Mouse (Mus musculus) midbrain, embryonic 10.5 days (tissue): ENCODE measurements around the gene Sgo2a. TPM values are rescaled to one million over a fixed set of nuclear protein-coding genes. Genes with fewer than 3 reads are reported as not detected.

Experiments
- DNase-seq: peaks from one replicate; pipeline ENCODE4 v3.0.0-alpha.2; 2017; ENCODE audit warnings: low spot score
- H3K27ac ChIP-seq: fragments of 300-500 bp; sonication (generic); replicated peaks from 2 replicates; pipeline ENCODE4 v1.5.1; 2016; ENCODE audit warnings: mild to moderate bottlenecking
- H3K27me3 ChIP-seq: fragments of 300-500 bp; sonication (generic); 2 replicates; pipeline ENCODE4 v1.6.1; 2016; ENCODE audit warnings: low read depth, mild to moderate bottlenecking; ENCODE audit not compliant: poor library complexity, severe bottlenecking
- H3K36me3 ChIP-seq: fragments of 300-500 bp; sonication (generic); 2 replicates; pipeline ENCODE4 v1.6.1; 2016; ENCODE audit warnings: mild to moderate bottlenecking, moderate library complexity
- H3K4me1 ChIP-seq: fragments of 300-500 bp; sonication (generic); 2 replicates; pipeline ENCODE4 v1.6.1; 2016
- H3K4me3 ChIP-seq: fragments of 300-500 bp; sonication (generic); 2 replicates; pipeline ENCODE4 v1.5.1; 2016; ENCODE audit warnings: mild to moderate bottlenecking, moderate library complexity
- H3K9me3 ChIP-seq: fragments of 300-500 bp; sonication (generic); replicated peaks from 2 replicates; pipeline ENCODE4 v1.6.1; 2016; ENCODE audit warnings: mild to moderate bottlenecking
- WGBS: fragments of 180-500 bp; shearing (Covaris S2); methylation state at CpG from one replicate; pipeline ENCODE4 v1.1.7; 2016; 5-methylcytosine and 5-hydroxymethylcytosine counted together
- polyA plus RNA-seq: library from polyadenylated mRNA; unstranded; fragments of >200 nt; fragmentation: Nextera tagmentation; extraction: Ambion mirVana; gene quantifications from 2 replicates; pipeline ENCODE4 v1.2.1, GENCODE M21; 2016

Gene Sgo2a
- 21.9 and 22.9 TPM in 2 replicates for polyA plus RNA-seq

- H3K4me1 ChIP-seq = peaks cover 22% of the 10 kb centered on the region
- no peaks in the 10 kb centered on the region for H3K9me3 ChIP-seq
- H3K36me3 ChIP-seq = peaks cover 23% of the 10 kb centered on the region
- 6% methylated on average over 30 of the region's 30 CpGs for WGBS
- H3K27ac ChIP-seq = peak within 1 kb of the TSS; percentile 95
- no peaks in the 10 kb centered on the region for H3K27me3 ChIP-seq
- peak; percentile 97 for DNase-seq
- peak within 1 kb of the TSS; percentile 78 for H3K4me3 ChIP-seq
Measured at GRCm38 (mm10) chr1:57995432-57996132, at the start of gene Sgo2a. Gene Sgo2a, plus strand, starts transcription at chr1:57995971.

DNA sequence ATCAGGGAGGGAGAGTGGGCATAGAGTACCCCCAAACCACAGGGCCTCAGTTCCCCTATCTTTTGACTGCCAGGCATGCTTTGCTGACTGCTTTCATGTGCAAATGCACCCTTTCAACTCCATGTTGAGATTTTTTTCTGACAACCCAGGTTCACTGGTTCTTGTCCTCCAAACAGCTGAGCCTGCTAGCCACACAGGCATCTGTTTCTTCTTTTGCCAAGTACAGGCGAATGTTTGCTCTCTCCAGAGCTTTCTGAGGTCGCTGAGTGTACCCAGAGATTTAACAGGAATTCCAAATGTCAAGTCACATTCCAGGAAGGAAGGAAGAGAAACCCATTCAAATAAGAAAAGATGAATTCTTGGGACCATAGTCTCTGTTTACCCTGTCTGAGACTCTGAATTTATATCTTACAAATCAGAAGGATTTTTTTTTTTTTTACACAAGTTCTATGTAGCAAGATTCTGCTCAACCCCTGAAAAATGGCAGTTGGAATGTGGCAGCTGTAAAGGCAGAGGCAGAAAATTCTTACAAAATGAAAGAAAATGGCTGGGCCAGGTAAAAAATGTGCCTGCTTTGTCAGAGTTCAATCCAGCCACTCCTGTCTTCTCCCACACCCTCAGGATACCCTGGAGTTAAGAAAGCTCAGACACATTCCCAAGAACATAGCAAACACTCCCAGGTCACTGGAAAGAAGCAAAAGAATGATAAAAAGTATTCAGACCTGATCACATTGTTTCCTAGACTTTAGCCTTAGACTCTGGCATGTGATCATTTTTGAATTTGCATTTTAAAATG lies 48.0 kb upstream of the Sgo2a start:
- Histone ChIP-seq H3K4me1 (peaks cover 32% of the 10 kb centered on the region), H3K27ac (no peak overlapping the region; the same call in 1 of the 2 replicates)
- 33% methylated on average over 2 of the region's 2 CpGs for WGBS

GRCm38 (mm10) chr1:57949195-57949594 lies 46.6 kb upstream of the Sgo2a start:
- Histone ChIP-seq H3K27me3 (no peaks in the 10 kb centered on the region), H3K9me3 (no peaks in the 10 kb centered on the region), H3K36me3 (peaks cover 10% of the 10 kb centered on the region; the same call in 1 of the 2 replicates), H3K4me1 (peaks cover 37% of the 10 kb centered on the region), H3K4me3 (no peak overlapping the region), H3K27ac (0 out of 2 replicates have a peak overlapping the region, but pooled peaks have one; percentile 4)
- DNase-seq = no peak
- 9% methylated on average over 1 of the region's 1 CpGs for WGBS

More for the DNA sequence above, 48.0 kb upstream of the Sgo2a start:
- no peak overlapping the region for H3K4me3 ChIP-seq
- H3K36me3 ChIP-seq = peaks cover 19% of the 10 kb centered on the region
- H3K9me3 ChIP-seq = no peaks in the 10 kb centered on the region
- no peak for DNase-seq
- H3K27me3 ChIP-seq = no peaks in the 10 kb centered on the region

DNA sequence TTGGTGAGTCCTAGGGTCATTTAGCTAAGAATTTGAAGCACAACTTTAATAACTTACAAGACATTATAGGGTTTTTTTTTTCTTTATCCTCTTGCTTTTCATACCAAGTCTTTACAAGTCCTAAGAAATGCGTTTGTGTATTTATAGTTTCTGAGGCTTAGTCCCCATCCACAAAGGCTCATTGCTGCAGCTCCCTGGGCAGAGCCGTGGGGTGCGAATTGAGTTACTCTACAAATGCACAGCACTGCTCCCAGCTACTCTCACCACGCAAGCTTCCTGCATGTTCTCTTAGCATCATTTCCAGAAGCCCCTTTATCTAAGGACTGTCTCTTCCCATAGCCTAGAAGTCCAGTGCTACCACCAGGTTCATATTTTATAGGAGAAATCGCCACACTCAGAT lies 46.1 kb upstream of the Sgo2a start:
- Histone ChIP-seq H3K27me3 (no peaks in the 10 kb centered on the region), H3K4me1 (peaks cover 37% of the 10 kb centered on the region), H3K27ac (no peak overlapping the region), H3K4me3 (no peak overlapping the region), H3K9me3 (no peaks in the 10 kb centered on the region), H3K36me3 (peaks cover 8% of the 10 kb centered on the region; the same call in 1 of the 2 replicates)
- 54% methylated on average over 5 of the region's 5 CpGs for WGBS
- no peak for DNase-seq

GRCm38 (mm10) chr1:57952509-57952908 lies 43.3 kb upstream of the Sgo2a start:
- Histone ChIP-seq H3K27me3 (no peaks in the 10 kb centered on the region), H3K4me1 (peaks cover 33% of the 10 kb centered on the region), H3K9me3 (no peaks in the 10 kb centered on the region), H3K4me3 (no peak overlapping the region), H3K36me3 (peaks cover 26% of the 10 kb centered on the region), H3K27ac (no peak overlapping the region)
- no peak for DNase-seq
- 94% methylated on average over 4 of the region's 4 CpGs for WGBS

- no peaks in the 10 kb centered on the region for H3K27me3 ChIP-seq
Measured at GRCm38 (mm10) chr1:57953586-57954375, 42.0 kb upstream of the Sgo2a start.

GRCm38 (mm10) chr1:57954376-57954765 lies 41.4 kb upstream of the Sgo2a start:
- Histone ChIP-seq H3K27me3 (no peaks in the 10 kb centered on the region), H3K4me3 (no peak overlapping the region), H3K27ac (no peak overlapping the region), H3K36me3 (peaks cover 39% of the 10 kb centered on the region), H3K9me3 (no peaks in the 10 kb centered on the region), H3K4me1 (peaks cover 18% of the 10 kb centered on the region; the same call in 1 of the 2 replicates)
- WGBS = 88% methylated on average over 5 of the region's 5 CpGs
- no peak for DNase-seq

More at GRCm38 (mm10) chr1:57953586-57954375, 42.0 kb upstream of the Sgo2a start:
- WGBS = 91% methylated on average over 16 of the region's 16 CpGs
- no peak overlapping the region for H3K27ac ChIP-seq
- H3K9me3 ChIP-seq = no peaks in the 10 kb centered on the region
- no peak overlapping the region for H3K4me3 ChIP-seq
- no peak for DNase-seq
- peaks cover 33% of the 10 kb centered on the region for H3K36me3 ChIP-seq
- H3K4me1 ChIP-seq = peaks cover 20% of the 10 kb centered on the region

- Histone ChIP-seq H3K36me3 (peaks cover 52% of the 10 kb centered on the region), H3K9me3 (no peaks in the 10 kb centered on the region), H3K27ac (no peak overlapping the region), H3K4me3 (no peak overlapping the region), H3K4me1 (peaks cover 17% of the 10 kb centered on the region; the same call in 1 of the 2 replicates), H3K27me3 (no peaks in the 10 kb centered on the region)
- WGBS = 100% methylated on average over 1 of the region's 1 CpGs
- no peak for DNase-seq
Measured at GRCm38 (mm10) chr1:57955774-57956173, 40.0 kb upstream of the Sgo2a start.

DNA sequence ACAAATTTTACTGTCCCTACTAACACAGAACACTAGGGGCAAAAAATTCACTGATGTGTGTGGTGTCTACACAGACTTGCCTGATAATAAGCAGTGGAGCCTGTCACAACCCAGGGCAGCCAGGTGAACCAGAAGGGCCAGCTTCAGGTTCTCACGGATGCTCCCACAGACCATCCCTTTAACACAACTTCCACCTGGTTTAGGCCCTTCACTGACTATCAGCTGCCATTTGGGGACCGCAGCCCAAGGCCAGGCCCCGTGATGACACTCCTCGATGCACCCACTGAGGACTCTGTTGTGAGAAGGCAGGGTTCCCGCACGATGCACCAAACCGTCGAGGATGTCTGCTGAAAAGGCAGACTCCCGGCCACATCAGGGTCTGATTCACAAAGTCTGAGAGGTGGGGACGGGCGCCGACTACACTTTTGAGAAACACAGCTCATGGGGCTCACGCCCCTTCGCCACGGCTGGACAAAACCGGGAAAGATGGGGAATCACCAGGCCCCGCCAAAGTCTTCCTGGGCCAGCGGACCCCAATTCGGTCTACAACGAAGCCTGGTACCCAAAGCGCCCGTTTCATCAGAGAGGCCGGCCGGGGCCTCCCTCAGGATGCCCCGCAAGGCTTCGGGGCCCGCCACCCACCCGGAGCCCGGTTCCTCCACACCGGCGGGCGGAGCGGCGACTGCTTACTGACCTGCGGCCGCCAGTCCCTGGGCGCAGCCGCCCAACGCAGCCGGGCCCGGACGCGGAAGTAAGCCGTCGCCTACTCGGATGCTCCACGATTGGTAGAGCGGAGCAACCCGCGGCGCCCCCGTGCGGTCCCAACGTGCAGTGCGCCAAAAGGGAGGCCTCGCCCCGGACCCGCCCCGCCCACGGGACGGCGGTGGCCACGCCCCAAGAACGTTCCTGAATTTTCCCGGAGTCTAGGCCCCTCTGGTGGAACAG lies 26.2 kb upstream of the Sgo2a start:
- DNase-seq = peak; percentile 95
- H3K27ac ChIP-seq = peak overlapping the region; percentile 96
- H3K9me3 ChIP-seq = no peaks in the 10 kb centered on the region
- no peaks in the 10 kb centered on the region for H3K27me3 ChIP-seq
- peaks cover 23% of the 10 kb centered on the region for H3K36me3 ChIP-seq
- peak overlapping the region; percentile 81 for H3K4me3 ChIP-seq
- WGBS = under 1% methylated on average over 64 of the region's 65 CpGs
- H3K4me1 ChIP-seq = peaks cover 15% of the 10 kb centered on the region

DNA sequence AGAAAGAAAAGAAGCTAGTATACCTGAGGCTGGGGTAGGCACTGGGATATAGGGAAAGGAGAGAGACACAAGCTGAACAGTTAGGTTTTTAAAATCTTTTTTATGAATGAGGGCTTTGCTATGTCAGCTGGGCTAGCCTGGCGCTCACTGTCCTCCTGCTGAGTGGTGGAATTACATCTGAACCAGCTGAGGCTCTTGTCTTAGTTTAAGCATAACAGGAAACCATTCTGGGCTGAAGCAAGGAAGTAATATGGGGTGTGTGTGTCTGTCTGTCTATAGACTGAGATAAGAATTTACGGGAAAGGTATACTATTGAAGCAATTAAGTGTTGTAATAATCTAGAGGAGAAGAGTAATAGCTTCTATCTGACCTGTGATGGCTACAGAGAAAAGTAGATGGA lies 24.2 kb upstream of the Sgo2a start:
- Histone ChIP-seq H3K4me1 (peaks cover 15% of the 10 kb centered on the region), H3K36me3 (peaks cover 5% of the 10 kb centered on the region), H3K27me3 (no peaks in the 10 kb centered on the region), H3K27ac (no peak overlapping the region), H3K4me3 (no peak overlapping the region), H3K9me3 (no peaks in the 10 kb centered on the region)
- 85% methylated on average over 2 of the region's 2 CpGs for WGBS
- no peak for DNase-seq

DNA sequence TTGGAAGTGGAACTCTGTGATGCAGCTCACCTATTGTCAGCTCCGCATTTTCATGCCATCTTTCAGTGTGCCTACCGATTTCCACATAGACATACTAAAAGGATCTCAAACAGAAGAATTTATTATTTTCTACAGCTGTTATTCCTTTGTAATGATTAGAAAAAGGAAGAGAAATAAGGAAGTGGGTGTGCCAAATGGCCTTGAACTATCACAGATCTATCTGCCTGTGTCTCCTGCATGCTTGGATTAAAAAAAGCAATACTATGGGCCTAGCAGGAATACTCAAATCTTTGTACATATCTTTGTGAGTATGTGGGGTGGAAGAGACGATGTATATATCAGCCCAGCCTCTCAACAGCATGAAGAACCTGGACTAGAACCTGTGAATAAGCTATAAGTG lies 18.9 kb upstream of the Sgo2a start:
- WGBS = 89% methylated on average over 3 of the region's 3 CpGs
- Histone ChIP-seq H3K27me3 (no peaks in the 10 kb centered on the region), H3K4me1 (no peaks in the 10 kb centered on the region), H3K9me3 (no peaks in the 10 kb centered on the region), H3K27ac (no peak overlapping the region), H3K4me3 (no peak overlapping the region), H3K36me3 (no peaks in the 10 kb centered on the region)
- no peak for DNase-seq
